Mouse (Mus musculus) mammary gland, adult 2 months (tissue): ENCODE results near the gene Slc5a1. TPM values are rescaled to one million over a fixed set of nuclear protein-coding genes. Genes with fewer than 3 reads are reported as not detected.

ENCODE experiments used
- polyA plus RNA-seq: library from polyadenylated mRNA; depleted of rRNA; stranded (reverse); fragments of >200 nt; gene quantifications from 2 replicates; pipeline ENCODE4 v1.2.3, GENCODE M21; 2012; ENCODE audit warnings: low replicate concordance; rRNA removed

Gene Slc5a1
- 1.7 and 1.8 TPM in 2 replicates for polyA plus RNA-seq

DNA sequence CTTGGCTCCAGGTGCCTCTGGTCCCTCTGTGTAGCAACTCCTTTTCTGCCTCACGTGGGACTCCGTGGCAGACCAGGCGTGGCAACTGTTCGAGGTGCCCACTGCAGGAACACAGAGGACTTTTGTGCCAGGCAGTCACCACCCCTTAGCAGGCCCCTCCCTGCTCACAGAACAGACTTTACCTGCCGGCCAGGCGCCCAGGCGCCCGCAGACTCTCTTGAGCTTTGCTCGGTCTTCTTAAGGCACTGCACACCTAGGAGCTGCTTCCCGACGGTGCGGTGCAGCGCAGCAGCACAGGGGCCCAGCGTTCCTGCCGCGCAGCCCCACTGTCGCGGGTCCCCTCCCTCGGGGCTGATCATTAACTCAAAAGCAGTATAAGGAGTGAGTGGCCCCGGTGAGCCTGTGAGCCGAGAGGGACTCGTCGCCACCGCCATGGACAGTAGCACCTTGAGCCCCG lies at the start of gene Slc5a1:
Gene Slc5a1 (plus strand): TSS at position 195 of the 457 bp plus-strand sequence.

Other genes with a start within 250 kb of the Slc5a1 start
- 12.1 and 23.9 TPM in 2 replicates for gene Prr14l, start 250.0 kb upstream of the Slc5a1 start, polyA plus RNA-seq
- gene Depdc5, start 240.5 kb upstream of the Slc5a1 start, polyA plus RNA-seq: 10.6 and 15.1 TPM in 2 replicates
- gene Ywhah, start 85.4 kb upstream of the Slc5a1 start, polyA plus RNA-seq: 96.2 and 111 TPM in 2 replicates
- 91.2 and 91.3 TPM in 2 replicates for gene Spon2, start 114.2 kb downstream of the Slc5a1 start, polyA plus RNA-seq
- gene Ctbp1, start 170.8 kb downstream of the Slc5a1 start, polyA plus RNA-seq: 202 and 391 TPM in 2 replicates
- 104 and 106 TPM in 2 replicates for gene Maea, start 231.3 kb downstream of the Slc5a1 start, polyA plus RNA-seq